Mouse (Mus musculus): ENCODE results near the gene AY358078.
"Not testable (repeated sequence)": the region's sequence is repeated elsewhere in the genome, so short reads cannot be mapped to it uniquely, and the experiment has no call there.

AY358078 gene

DNA sequence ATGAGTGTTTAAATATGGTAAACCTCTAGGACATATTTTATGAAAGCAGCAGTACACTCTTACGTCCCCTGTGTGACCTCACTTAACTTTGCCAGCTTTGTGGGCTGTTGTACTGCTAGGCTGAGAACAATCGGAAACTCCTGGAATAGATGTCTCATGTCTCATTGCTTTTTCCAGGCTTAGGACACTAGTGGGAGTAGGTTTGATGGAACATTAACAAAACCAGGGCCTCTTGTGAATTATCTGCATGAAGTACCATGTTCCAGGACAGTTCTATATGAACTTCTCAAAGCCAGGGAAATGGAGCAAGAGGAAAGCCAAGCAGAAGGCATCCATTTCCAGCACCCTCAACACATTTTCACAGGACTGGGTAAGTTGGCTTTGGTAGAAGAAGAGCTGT, at the start of gene AY358078:
TSS of gene AY358078 (plus strand) at position 301 of the 400 bp plus-strand sequence.
- DNase-seq (ENCODE audit: low read depth in 2 of 2, low spot score in 2 of 2): no peak

DNA sequence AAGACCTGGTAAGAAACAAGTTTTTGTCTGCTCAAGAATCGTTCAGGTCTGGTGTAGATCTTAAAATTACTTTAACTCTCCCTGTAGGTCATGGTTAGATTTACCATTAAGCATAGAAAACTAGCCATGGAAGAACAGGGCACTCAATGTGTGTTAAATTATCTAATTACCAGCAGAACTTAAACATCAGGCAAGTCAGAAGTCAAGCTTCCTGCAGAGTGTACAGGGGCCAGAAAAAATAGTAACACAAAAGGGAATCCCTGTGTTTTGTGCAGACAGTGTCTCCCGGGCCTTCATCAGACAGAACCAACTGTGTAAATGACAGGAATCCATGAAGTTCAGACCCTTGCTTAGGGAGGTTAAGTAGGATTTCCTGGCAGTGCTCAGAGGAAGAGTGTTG, 43.9 kb upstream of the AY358078 start:
- DNase-seq (ENCODE audit: low read depth in 2 of 2, low spot score in 2 of 2): no peak

DNA sequence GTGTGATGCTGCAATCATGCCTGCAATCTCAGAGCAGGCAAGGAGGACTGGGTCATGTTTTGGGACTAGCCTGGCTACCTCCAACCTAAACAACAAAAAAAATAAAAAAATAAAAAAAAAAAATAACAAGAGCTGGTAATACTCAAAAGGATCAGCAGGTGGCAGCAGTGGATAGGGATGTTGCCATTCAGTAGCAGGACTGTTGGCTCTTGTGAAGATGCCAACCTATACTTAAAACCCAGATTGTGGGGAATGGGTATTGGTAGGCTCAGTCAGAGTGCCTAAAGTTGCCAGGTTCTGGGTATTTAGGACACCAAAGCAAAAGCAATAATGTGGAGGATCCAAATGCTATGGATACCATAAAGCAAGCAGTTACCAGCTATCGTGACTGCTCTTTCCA, 28.5 kb upstream of the AY358078 start:
- DNase-seq (ENCODE audit: low read depth in 2 of 2, low spot score in 2 of 2): not testable (repeated sequence)

DNA sequence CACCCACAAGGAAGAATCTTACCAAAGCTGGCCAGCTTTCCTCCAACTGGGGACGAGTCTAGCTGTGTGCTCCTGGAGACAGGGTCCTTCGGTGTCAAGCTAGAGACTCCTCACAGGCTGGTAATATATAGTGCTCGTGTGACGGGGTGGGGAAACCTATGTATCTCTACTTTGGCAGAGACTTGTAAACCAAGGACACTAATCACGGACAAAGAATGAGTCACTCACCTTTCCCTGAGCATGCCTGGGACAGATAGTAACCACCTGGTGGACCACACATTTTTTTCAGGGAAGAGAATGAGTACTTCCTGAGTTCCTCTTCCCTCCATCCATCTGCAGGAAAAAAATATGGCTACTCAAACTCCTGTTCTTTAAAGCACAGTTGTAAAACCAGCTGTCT, 26.4 kb upstream of the AY358078 start, which contains the start of gene Ang4:
TSS of gene Ang4 (minus strand) at position 101 of the 400 bp plus-strand sequence.
- DNase-seq (ENCODE audit: low read depth in 2 of 2, low spot score in 2 of 2): no peak

DNA sequence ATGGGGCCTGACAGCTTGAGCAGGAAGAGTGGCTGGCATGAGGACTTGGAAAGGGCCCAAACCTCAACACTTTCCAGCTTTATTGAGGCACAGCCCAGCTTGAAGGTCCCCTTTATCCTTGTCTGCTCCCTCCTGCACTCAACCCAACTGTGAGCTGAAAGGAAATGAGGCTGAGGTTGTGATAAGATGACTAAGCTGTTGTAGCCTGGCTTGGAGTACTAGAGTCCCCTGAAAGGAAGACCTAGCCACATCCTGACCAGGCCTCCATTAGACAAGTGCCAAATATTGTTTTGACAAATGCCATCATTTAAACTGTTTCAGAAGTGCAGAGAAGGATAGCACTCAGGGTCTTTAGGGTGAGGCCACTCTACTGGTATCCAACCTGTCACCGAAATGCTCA, 22.1 kb upstream of the AY358078 start:
- no peak for DNase-seq (ENCODE audit: low read depth in 2 of 2, low spot score in 2 of 2)

DNA sequence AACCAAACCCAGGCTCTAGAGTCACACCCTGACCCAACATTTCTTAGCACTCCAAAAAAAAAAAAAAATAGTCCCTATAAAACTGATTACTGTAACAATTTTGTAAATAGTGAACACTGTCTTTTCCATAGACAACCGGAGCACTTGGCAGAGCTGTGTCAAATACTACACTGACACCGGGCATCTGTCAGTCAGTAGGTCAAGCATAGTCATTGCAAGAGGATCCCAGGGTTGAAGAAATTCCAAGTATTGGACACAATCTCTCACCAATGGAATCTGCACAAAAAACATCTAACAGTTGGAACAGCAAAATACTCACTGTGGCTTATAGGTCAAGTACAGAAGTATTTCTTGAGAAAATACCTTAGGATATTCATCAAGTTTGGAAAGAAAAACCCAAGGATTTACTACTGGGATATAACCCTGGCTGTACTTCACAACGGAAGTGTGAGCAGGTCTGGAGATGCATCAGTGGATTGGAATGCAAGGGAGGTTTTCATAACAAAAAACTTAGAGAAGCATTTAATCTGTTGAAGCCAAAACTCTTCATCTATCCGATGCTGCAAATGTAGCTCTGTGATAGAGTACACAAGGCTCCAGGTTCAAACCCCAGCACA, 20.9 kb upstream of the AY358078 start:
- DNase-seq (ENCODE audit: low read depth in 2 of 2, low spot score in 2 of 2): no peak

DNA sequence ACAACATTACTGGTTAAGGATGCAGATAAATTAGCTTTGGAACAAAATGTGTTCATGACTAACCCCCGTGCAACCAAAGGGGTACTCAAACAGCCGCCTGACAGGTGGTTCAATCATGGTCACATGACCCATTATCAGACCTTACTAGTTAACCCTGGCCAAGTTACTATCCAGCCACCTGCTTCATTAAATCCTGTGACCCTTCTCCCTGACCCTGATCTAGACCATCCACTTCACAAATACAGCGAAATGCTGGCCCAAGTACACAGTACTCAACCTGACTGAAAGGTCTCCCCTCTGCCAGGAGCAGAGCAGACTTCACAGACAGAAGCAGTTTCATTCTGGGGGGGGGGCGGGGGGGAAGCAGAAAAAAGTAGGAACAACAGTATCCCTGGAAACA, 13.5 kb upstream of the AY358078 start:
- DNase-seq (ENCODE audit: low read depth in 2 of 2, low spot score in 2 of 2): no peak

DNA sequence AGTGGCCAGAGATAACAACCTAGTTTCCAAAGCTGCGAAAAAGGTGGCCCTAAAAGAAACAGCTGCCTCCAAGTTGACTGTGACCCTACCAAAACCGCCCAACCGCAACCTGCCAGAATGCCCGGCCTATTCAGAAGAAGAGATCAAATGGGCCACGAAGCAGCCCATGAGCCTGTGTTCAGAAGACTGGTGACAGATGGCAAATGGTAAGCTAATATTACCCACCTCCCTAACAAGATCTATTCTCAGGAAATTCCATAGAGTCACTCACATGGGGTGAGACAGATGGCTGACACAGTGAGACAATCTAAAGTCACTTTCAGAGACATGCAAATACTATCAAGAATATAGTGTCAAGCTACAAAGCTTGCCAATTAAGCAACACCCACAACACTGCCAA, 12.8 kb upstream of the AY358078 start:
- no peak for DNase-seq (ENCODE audit: low read depth in 2 of 2, low spot score in 2 of 2)

DNA sequence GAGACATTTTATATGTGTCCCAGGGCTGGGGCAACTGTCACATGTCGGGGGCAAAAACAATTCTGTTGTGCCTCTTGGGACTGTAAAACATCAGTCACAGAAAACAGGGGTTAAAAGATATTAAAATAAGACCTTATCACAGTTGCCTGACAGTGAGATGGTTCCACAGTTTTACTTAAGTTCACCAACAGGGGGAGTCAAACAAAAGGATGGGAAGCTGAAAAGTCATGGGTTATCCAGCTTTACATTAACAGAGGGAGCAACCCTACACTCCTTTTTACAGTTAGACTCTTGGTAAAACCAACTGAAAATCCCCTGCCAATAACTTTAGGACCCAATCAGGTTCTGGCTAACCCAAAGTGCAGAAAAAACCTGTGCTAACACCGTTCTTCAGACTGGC, 10.7 kb upstream of the AY358078 start:
- DNase-seq (ENCODE audit: low read depth in 2 of 2, low spot score in 2 of 2): no peak

DNA sequence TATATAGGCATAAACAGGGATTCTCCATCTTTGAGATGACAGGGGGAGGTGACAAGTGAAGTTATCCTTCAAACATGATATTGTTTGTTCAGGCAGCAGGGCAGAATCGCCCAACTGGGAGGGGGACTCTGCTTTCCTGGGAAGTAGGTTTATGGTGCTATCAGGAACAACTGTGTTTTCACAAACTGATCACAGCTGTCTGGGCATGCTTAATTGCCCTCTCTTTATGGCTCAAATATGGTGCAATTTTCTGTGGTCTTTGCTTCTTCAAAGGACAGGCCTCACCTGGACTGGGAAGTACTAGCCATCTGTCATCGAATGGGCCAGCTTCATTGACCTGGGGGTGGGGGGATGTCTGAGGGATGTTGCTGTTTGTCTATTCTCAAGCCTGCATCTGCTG, 5.7 kb upstream of the AY358078 start:
- no peak for DNase-seq (ENCODE audit: low read depth in 2 of 2, low spot score in 2 of 2)

DNA sequence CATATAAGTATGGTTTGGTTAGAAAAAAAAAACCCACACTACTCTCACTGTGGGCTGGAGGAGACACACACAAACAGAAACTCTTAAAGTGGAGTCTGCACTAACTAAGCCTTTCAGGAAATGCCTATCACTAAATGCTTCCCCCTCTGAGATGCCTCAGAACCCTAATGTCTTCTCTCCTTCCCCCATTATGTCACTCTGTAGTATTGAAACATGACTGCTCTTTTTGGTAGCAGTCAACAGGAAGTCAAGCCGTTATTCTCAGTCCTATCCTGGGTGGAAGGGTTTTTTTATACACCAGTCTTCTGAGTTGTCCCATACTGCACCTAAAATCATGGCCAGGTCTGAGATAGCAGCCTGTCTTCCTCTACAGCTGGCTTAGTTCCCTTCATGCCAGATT, 26.8 kb downstream of the AY358078 start:
- no peak for DNase-seq (ENCODE audit: low read depth in 2 of 2, low spot score in 2 of 2)

DNA sequence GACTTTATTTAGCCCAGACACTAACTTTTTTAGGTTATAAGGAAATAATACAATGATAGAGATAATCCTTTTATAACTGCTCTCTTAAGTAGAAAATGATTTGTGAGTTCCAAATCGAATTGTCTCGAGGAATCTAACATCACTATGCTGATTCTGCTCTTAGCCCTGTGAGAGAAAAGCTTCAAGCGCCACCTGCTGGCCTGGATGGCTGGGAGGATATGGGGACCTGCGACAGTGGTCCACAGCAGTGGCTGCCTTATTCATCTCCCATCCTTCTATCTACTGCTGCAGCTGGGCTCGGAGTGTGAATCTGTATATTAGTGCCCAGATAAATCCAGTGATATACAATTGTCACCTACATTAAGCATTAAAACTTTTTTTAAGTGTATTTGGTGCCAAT, 28.0 kb downstream of the AY358078 start:
- peak in 1 of 2 experiments; percentile 13 for DNase-seq (ENCODE audit: low read depth in 2 of 2, low spot score in 2 of 2)

DNA sequence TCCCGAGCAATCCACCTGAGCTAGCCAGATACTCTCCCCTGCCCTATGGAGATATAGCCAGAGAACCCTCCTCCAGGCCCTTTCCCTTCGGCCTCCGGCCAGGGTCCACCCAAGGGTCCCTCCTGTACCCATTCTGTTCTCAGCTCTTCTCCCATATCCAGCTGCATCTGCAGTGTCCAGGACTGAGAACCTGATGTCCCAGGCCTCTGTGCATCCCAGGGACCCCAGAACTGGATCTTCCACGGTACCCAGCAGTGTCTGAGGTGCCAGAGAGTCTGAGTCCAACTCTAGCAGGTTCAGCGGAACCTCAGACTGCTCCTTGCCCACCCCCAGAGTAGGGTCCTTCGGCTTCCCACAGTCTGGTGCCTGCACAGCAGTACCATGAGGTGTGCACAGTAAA, 29.3 kb downstream of the AY358078 start:
- no peak for DNase-seq (ENCODE audit: low read depth in 2 of 2, low spot score in 2 of 2)

DNA sequence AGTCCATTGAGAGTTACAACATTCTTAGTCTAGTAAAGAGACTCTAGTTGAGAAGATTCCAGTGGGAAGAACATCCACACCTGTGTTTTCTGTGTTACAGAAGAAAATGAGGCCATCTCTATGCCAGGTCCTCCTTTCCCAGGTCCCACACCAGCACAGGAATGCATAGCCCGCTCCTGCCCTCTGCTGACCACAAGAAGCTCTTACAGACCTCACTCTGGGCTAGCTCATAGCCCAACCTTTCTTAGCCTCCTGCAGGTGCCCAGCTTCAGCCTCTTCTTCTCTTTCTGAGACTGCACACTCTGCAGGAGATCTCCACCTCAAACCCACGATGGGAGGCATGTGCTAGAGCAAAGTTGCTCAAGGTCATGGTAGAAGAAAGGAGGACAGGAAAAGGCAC, 38.6 kb downstream of the AY358078 start:
- not testable (repeated sequence) for DNase-seq (ENCODE audit: low read depth in 2 of 2, low spot score in 2 of 2)

DNA sequence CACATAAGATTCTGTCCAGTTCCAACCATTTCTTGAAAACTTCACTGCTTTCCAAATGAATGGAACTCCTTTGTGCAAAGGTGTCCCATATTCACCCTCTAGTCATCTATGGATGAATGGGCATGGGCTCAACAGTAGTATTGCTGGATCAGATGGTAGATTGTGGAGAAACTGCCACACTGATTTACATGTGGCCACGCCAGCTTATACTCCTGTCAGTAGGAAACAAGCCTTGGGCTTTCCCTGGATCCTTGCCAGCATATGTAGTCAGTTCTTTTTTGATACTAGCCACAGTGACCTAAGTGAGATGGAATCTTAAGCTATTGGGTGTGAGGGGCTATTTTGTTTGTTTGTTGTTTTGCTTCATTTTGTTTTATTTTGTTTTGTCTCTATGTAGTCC, 42.4 kb downstream of the AY358078 start:
- no peak for DNase-seq (ENCODE audit: low read depth in 2 of 2, low spot score in 2 of 2)

DNA sequence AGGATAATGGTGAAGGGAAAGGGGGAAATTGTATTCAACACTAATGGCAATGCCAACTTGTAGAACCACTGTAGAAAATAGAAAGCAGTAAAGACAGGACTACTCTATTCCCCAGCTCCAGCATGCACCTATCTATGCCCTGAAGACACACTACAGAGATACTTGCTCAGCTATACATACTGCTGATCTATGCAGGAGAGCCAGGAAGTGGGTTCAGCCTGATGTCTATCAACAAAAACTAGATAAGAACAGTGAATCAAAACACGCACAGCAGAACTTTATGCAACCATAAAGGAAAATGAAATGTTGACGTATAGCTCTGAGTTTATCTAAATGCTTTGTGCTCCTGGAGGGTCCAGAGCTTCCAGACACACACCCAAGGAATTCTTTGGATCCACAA, 42.9 kb downstream of the AY358078 start:
- no peak for DNase-seq (ENCODE audit: low read depth in 2 of 2, low spot score in 2 of 2)

DNA sequence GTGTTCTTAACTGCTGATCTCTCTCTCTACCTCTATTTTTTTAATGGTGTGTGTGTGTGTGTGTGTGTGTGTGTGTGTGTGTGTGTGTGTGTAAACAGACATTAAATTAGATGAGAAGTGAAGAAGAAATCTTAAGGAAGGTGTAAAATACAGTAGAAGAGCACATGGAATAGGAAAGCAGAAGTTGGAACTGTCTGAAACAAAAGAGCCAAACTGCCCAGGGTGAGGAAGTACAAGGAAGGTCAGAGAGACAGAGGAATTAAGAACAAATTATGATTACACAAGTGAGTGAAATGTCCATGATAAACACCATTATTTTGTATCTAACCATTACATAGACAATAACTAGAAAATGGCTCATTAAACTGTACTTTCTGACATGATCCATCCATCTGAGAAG, 44.0 kb downstream of the AY358078 start:
- no peak for DNase-seq (ENCODE audit: low read depth in 2 of 2, low spot score in 2 of 2)

DNA sequence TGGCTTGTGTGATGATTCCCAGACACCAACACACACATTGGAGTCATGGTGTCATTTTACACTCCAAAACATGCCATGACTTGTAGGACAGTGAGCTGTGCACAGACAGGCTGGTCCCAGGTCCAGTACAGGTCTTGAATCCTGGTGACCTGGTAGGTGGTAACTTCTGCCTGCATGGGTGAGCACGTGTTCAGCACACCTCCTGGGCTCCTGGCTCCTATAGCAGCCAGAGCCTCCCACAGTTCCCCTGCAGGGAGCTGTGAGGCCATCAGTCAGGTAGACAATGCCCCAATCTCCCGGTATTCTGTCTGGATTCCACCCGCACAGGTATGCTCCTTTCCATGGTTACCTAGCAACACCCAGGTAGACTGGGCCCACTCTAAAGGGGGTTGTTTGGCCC, 46.7 kb downstream of the AY358078 start:
- no peak for DNase-seq (ENCODE audit: low read depth in 2 of 2, low spot score in 2 of 2)

DNA sequence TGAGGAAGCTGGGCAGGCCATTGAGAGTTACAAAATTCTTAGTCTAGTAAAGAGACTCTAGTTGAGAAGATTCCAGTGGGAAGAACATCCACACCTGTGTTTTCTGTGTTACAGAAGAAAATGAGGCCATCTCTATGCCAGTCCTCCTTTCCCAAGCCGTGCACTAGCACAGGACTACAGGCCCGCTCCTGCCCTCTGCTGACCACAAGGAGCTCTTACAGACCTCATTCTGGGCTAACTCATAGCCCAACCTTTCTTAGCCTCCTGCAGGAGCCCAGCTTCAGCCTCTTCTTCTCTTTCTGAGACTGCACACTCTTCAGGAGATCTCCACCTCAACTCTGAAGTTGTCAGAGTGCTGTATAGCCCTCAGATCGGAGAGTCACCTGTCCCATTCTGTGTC, 51.2 kb downstream of the AY358078 start:
- DNase-seq (ENCODE audit: low read depth in 2 of 2, low spot score in 2 of 2): not testable (repeated sequence)

DNA sequence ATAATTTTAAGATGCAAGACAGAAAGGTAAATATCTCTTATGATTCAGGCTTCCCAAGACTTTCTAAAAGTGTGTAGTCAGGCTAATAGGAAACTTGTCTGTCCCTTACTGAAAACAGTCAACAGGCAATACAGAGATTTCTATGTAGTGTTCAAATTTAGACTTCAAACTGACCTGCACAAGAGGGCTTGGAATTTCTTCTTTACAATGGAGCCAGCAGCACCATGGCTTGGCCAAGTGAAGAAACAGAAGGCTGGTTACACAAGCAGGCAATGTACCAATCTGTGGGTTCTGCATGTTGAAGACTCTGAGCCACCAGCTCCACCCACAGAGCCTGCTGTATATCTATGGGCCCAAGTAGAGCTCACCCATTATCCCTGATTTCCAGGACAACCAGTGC, 53.6 kb downstream of the AY358078 start, which contains the start of gene Ear6:
TSS of gene Ear6 (plus strand) at position 301 of the 400 bp plus-strand sequence.
- no peak for DNase-seq (ENCODE audit: low read depth in 2 of 2, low spot score in 2 of 2)

DNA sequence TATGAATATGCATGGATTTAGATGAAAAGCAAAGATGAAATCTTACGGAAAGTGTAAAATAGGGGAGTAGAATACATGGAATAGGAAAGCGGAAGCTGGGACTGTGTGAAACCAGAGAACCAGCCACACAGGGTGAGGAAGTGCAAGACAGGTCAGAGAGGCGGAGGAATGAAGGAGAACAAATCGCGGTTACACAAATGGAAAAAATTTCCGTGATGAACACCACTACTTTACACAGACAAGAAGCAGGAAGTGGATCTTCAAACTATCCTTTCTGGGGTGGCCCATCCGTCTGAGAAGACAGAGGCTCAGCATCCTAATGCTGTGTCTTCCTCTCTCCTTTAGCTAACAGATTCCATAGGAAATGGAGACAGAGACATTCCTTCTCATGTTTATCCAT, 55.4 kb downstream of the AY358078 start:
- DNase-seq (ENCODE audit: low read depth in 2 of 2, low spot score in 2 of 2): not testable (repeated sequence)

DNA sequence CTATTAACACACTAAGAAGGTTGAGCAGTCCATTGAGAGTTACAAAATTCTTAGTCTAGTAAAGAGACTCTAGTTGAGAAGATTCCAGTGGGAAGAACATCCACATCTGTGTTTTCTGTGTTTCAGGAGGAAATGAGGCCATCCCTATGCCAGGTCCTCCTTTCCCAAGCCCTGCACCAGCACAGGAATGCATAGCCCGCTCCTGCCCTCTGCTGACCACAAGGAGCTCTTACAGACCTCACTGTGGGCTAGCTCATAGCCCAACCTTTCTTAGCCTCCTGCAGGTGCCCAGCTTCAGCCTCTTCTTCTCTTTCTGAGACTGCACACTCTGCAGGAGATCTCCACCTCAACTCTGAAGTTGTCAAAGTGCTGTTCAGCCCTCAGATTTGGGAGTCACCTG, 63.8 kb downstream of the AY358078 start:
- DNase-seq (ENCODE audit: low read depth in 2 of 2, low spot score in 2 of 2): not testable (repeated sequence)

DNA sequence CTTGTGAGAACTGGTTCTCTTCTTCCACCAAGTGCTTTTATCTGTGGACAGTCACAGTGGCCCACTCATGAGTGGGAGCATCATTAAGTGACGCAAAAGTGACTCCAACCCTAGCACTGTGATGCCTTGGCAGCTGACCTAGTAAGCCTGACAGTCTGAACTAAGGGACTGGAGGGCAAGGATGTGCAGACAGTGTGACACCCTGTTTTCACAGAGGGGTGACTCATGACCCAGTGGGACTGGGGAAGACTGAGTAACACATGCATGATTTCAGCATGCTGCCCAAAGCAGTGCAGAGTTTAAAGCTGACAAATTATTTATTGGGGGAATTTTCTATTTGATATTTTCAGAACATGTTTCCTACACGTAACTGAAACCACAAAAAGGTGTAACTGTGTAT, 70.9 kb downstream of the AY358078 start:
- no peak for DNase-seq (ENCODE audit: low read depth in 2 of 2, low spot score in 2 of 2)

Data from CD8-positive naive resting alpha-beta T cell, adult 2 months (primary cell).